Mouse (Mus musculus) cortical plate, adult 2 months (tissue): ENCODE results near the gene Cdk5rap2. TPM values are rescaled to one million over a fixed set of nuclear protein-coding genes. Genes with fewer than 3 reads are reported as not detected.

Source experiments
- H3K27ac ChIP-seq: fragments of 200-500 bp; 2 replicates; pipeline ENCODE4 v1.5.1; 2012; ENCODE audit warnings: low read length, control low read depth, inconsistent platforms; ENCODE audit not compliant: insufficient read depth
- H3K4me1 ChIP-seq: fragments of 200-500 bp; 2 replicates; pipeline ENCODE4 v1.6.1; 2011; ENCODE audit warnings: low read length; ENCODE audit not compliant: control insufficient read depth, insufficient read depth
- H3K4me3 ChIP-seq: fragments of 200-500 bp; 2 replicates; pipeline ENCODE4 v1.5.1; 2011; ENCODE audit warnings: mild to moderate bottlenecking, low read length, control low read depth; ENCODE audit not compliant: insufficient read depth
- CTCF ChIP-seq: fragments of 200-500 bp; IDR thresholded peaks from 2 replicates; pipeline ENCODE4 v1.5.1; 2011; ENCODE audit warnings: mild to moderate bottlenecking, control low read depth, low read length; ENCODE audit not compliant: insufficient read depth; ENCODE audit errors: extremely low read depth
- POLR2A ChIP-seq: fragments of 200-500 bp; IDR thresholded peaks from 2 replicates; pipeline ENCODE4 v1.6.1; 2011; ENCODE audit warnings: mild to moderate bottlenecking, low read length, control low read depth; ENCODE audit not compliant: insufficient read depth; ENCODE audit errors: extremely low read depth
- polyA plus RNA-seq: library from polyadenylated mRNA; depleted of rRNA; stranded (reverse); fragments of >200 nt; gene quantifications from 2 replicates; pipeline ENCODE4 v1.2.3, GENCODE M21; 2012

Cdk5rap2 gene
- polyA plus RNA-seq, 1 experiment, result 6.8 TPM

DNA sequence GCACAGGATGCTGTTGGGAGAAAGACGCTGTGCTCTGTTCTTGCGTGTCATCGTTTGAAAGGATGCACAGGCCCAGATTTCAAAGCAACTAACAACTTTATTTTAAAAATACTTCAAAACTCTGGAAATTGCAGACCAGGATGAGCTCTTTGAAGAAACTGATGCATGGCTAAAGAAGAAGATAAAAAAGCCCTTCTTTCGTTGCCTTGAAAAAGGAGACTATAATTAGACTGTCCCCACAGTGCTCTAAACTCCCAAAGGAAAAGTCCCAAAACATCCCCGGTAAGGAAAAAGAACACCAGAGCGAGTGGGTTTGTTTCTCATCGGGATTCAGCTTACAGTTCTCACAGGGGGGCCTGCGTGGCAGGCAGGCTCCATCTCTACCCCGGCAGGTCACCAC, 151.4 kb downstream of the Cdk5rap2 start:
- TF ChIP-seq POLR2A (no peak), CTCF (no peak)
- peaks cover 13% of the 10 kb centered on the region for H3K4me1 ChIP-seq
- no peak overlapping the region for H3K4me3 ChIP-seq
- peak overlapping the region; percentile 90 for H3K27ac ChIP-seq

DNA sequence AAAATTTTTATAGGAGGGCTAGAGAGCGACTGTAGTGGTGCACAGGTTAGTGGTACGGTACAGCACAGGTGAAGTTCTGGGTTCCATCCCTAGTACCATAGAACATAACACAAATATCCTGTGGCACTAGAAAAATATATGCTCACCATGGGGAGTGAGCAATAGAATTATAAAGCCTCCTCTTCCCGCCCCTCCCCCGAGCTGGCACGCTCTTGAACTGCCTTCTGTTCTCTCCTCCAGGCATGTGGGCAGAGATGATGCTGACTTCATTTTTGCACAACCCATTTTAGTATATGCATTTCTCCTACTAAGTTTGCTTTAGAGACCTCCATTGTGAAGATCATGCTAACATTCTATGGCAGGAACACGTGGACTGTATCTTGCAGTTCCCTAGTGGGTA, 152.0 kb downstream of the Cdk5rap2 start:
- no peak overlapping the region for H3K4me3 ChIP-seq
- peaks cover 13% of the 10 kb centered on the region for H3K4me1 ChIP-seq
- peak overlapping the region; percentile 90; the same call in 1 of the 2 replicates for H3K27ac ChIP-seq
- no peak for TF ChIP-seq POLR2A
- no peak for TF ChIP-seq CTCF

DNA sequence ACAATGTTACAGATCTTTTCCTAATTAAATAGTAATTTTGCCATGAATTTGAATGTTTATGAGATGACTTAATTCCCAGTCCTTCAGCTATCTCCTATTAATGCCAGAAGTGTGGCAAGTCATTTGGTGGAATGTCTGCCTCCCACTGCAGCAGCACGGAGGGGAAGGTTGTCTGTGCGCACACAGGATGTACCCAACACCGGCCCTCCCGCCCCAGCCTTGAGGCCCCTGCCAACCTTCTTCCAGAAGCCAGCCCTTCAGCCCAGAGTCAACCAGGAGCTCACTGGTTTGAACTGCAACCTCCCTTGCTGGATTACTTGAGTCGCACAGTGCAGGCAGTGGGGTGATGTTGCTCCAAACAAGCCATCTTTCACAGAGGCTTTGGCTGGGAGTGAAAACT, 158.5 kb downstream of the Cdk5rap2 start:
- Histone ChIP-seq H3K27ac (no peak overlapping the region), H3K4me3 (no peak overlapping the region), H3K4me1 (no peaks in the 10 kb centered on the region)
- TF ChIP-seq CTCF, result no peak
- TF ChIP-seq POLR2A, result no peak

DNA sequence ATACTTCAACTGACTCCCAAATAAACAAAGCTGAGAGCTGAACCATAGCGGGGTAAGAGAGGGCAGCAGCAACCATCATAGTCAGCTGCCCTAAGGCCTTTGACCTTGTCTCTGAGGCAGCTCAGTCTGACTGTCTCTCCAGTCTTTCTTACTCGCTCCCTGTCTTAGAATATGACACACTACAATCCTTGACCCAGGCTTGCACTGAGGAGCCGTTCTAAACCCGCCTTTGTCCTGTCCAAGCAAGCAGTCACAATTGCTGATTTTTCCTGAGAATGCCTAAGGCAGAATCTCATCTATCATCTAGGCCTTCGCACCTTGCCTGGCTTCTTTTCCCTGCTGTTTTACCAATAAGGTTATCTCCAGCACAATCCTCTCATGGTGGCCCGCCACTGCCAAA, 164.5 kb downstream of the Cdk5rap2 start:
- no peaks in the 10 kb centered on the region for H3K4me1 ChIP-seq
- TF ChIP-seq CTCF (no peak), POLR2A (no peak)
- no peak overlapping the region for H3K4me3 ChIP-seq
- H3K27ac ChIP-seq, result no peak overlapping the region

DNA sequence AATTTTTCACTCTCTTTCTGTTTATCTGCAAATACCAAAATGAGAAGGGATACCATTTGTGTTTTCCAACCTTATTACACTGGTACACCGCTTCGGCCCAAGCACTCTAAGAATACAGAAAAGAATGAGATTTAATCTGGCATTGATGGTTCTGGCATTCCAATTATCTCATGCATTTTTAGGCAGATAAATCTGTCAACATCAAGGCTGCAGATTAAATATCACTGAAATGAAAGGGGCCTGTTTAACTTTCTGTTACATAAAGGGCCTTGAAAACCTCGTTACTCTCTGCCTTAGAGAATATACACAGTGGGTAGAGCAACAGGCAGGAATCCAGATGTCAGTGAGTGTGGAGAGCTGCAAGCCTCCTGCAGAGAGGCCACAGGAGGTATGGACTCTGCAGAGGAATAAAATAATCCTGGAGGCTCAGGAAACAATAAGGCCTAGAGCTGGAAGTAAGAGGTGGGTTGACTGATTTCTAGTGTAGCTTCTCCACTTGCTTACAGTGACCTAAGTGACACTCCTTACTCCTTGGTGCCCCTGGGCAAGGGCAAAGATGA, 166.6 kb downstream of the Cdk5rap2 start:
- H3K4me1 ChIP-seq, result no peaks in the 10 kb centered on the region
- H3K4me3 ChIP-seq, result no peak overlapping the region
- H3K27ac ChIP-seq, result no peak overlapping the region
- TF ChIP-seq POLR2A, result no peak

- no peaks in the 10 kb centered on the region for H3K4me1 ChIP-seq
- H3K27ac ChIP-seq, result no peak overlapping the region
- H3K4me3 ChIP-seq, result no peak overlapping the region
- TF ChIP-seq POLR2A, result no peak
- TF ChIP-seq CTCF, result no peak
These were observed 170.5 kb downstream of the Cdk5rap2 start for GRCm38 (mm10) chr4:70239731-70240130.

DNA sequence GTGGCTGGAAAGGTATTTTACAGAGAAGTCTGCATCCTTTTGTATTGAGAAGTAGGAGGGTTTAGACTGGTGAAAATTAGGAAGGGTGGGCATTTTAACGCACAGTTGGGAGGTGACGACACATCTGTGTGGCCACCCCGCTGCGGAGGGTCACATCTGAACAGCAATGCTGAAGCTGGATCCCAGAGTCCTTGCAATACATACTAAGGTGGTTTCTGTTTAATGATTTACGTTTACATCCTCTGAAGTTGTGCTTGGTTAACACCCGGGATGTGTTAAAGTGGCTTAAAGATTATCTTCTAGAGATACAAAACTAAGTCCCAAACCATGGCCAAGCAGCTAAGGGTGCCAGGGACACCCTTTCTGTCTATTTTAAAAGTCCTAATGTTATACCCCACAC, 171.4 kb downstream of the Cdk5rap2 start:
- TF ChIP-seq POLR2A (no peak), CTCF (no peak)
- Histone ChIP-seq H3K4me3 (no peak overlapping the region), H3K27ac (no peak overlapping the region), H3K4me1 (no peaks in the 10 kb centered on the region)

DNA sequence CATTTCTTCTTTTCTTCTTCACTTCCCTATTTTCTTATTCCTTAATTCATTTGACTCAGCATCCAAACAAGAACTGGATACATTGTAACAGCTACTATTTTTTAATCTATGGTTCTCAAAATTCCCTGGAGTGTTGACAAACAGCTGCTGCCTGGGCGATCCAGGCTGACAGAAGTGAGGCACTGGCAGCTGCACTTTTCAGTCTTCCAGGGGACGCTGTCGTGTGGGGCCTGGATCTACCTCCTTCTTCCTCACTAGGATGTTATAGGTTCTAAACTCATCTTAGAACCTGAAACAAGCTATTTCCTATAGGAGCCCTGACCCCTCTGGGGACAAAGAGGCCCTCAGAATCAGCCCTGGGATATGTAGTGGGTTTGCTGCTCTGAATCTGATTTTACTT, 177.9 kb downstream of the Cdk5rap2 start:
- no peak for TF ChIP-seq POLR2A
- no peak for TF ChIP-seq CTCF
- no peak overlapping the region for H3K4me3 ChIP-seq
- no peak overlapping the region for H3K27ac ChIP-seq
- peaks cover 6% of the 10 kb centered on the region for H3K4me1 ChIP-seq

DNA sequence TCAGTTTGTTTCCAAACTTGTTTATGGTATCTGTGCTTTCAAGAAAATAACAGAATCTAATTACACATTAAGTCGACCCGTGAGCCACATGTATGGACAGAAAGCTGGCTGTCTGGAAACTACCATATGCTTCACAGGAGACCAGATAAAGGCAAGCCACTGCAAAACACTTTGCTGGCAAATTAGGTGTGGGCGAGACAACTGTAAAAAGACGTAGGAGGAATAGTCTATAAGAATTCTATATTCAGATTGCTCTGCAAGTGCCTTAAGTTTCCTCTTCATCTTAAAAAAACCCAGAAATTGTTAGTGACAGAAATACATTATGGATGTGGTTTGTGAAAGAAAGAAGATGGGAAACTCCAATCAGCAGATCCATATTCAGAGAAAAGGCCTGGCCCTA, 180.4 kb downstream of the Cdk5rap2 start:
- TF ChIP-seq POLR2A (no peak), CTCF (no peak)
- Histone ChIP-seq H3K27ac (no peak overlapping the region), H3K4me3 (no peak overlapping the region), H3K4me1 (peaks cover 6% of the 10 kb centered on the region)

DNA sequence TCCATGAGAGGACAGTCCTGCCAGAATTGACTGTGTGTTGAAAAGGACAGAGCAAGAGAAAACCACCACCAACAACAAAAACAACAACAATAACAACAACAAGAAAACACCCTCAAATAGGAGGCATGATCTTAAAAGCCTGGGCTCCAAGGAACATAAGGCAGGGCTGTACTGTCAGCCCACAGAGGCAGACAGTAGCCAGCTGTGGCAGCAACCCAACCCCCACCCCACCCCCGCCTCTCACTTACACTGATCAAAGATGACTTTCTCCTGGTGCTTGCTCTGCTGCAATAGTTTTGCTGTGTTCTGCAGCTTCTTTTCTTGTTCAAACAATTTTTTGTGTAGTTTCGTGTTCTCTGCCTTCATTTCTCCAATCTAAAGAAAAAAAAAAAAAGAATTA, 181.9 kb downstream of the Cdk5rap2 start:
- TF ChIP-seq POLR2A (no peak), CTCF (no peak)
- Histone ChIP-seq H3K27ac (no peak overlapping the region), H3K4me3 (no peak overlapping the region), H3K4me1 (peaks cover 6% of the 10 kb centered on the region)

GRCm38 (mm10) chr4:70227667-70228066, 182.6 kb downstream of the Cdk5rap2 start:
- H3K4me3 ChIP-seq, result no peak overlapping the region
- no peak overlapping the region for H3K27ac ChIP-seq
- no peak for TF ChIP-seq POLR2A
- TF ChIP-seq CTCF, result no peak
- H3K4me1 ChIP-seq, result peaks cover 6% of the 10 kb centered on the region
